Mouse (Mus musculus): ENCODE data around the gene Nupr1l.

DNA sequence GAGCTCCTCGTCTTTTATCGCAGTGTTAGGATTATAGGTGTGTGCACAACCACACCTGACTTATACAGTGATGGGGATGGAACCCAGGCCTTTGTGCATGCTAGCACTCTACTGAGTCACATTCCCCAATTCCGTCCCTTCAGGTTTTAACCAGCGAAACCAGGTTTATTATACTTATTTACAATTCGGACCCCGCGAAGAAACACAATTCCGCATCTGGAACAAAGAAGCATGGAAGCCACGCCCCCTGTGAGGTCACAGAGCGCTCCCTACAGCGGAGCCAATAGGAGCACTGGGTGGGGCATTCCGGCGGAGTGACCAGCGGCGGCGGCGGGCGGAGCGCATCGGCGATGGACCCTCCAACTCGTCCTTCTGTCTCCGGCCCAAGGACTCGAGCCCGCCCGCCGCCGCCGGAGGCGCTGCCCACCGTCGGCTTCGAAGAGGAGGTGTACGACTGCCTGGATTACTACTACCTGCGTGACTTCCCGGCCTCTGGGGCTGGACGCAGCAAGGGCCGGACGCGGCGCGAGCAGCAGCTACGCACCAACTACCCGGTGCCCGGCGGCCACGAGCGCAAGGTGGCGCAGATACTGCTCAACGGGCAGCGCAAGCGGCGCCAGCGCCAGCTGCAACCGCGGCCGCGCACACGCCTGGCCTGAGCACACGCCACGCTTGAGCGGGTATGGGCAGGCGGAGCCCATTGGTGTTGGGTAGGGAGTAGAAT lies at the start of gene Nupr1l:
- TF ChIP-seq CTCF (IDR thresholded peaks at IDR 0.05) (no peak; the same call in 1 of the 2 replicates), EP300 (IDR thresholded peaks at IDR 0.05) (no peak)
